Mouse (Mus musculus) C2C12 (cell line): ENCODE results near the gene Muc1. TPM values are rescaled to one million over a fixed set of nuclear protein-coding genes. Genes with fewer than 3 reads are reported as not detected.

Source experiments
- H3K27me3 ChIP-seq: one replicate; pipeline ENCODE4 v1.6.1; 2011; ENCODE audit not compliant: control insufficient read depth, insufficient read depth, insufficient read length
- H3K36me3 ChIP-seq: one replicate; pipeline ENCODE4 v1.6.1; 2011; ENCODE audit not compliant: control insufficient read depth, insufficient read depth
- H3K4me3 ChIP-seq: one replicate; pipeline ENCODE4 v1.5.1; 2011; ENCODE audit warnings: mild to moderate bottlenecking, control low read depth; ENCODE audit not compliant: poor library complexity, insufficient read depth, severe bottlenecking
- H3K79me2 ChIP-seq: one replicate; pipeline ENCODE4 v1.6.1; 2011; ENCODE audit not compliant: control insufficient read depth, insufficient read depth
- H3K79me3 ChIP-seq: one replicate; pipeline ENCODE4 v1.6.1; 2011; ENCODE audit warnings: low read depth, control low read depth
- H3ac ChIP-seq: one replicate; pipeline ENCODE3; 2011; ENCODE audit warnings: low read depth; ENCODE audit not compliant: control insufficient read depth, insufficient read length
- CEBPB ChIP-seq: IDR thresholded peaks from one replicate; pipeline ENCODE4 v1.6.1; 2011; ENCODE audit warnings: low read depth, mild to moderate bottlenecking, control low read depth, moderate library complexity
- CTCF ChIP-seq: IDR thresholded peaks from one replicate; pipeline ENCODE4 v1.5.1; 2011; ENCODE audit not compliant: control insufficient read depth, insufficient read depth, insufficient read length
- FOSL1 ChIP-seq: IDR thresholded peaks from one replicate; pipeline ENCODE4 v1.8.0; 2011; ENCODE audit warnings: mild to moderate bottlenecking, low read length; ENCODE audit not compliant: poor library complexity, insufficient read depth, severe bottlenecking
- MAX ChIP-seq: IDR thresholded peaks from one replicate; pipeline ENCODE4 v1.6.1; 2011; ENCODE audit warnings: mild to moderate bottlenecking, control low read depth
- MYOD1 ChIP-seq: IDR thresholded peaks from one replicate; pipeline ENCODE4 v1.6.1; 2011; ENCODE audit warnings: low read depth; ENCODE audit not compliant: control insufficient read depth, insufficient read length
- MYOG ChIP-seq: IDR thresholded peaks from one replicate; pipeline ENCODE4 v1.6.1; 2011; ENCODE audit not compliant: control insufficient read depth, insufficient read length; ENCODE audit errors: extremely low read depth
- USF1 ChIP-seq: IDR thresholded peaks from one replicate; pipeline ENCODE4 v1.6.1; 2011; ENCODE audit warnings: low read depth, mild to moderate bottlenecking, control low read depth, moderate library complexity
- polyA plus RNA-seq: library from polyadenylated mRNA; unstranded; fragments of >200 nt; fragmentation: generic; extraction: Trizol; gene quantifications from one replicate; pipeline ENCODE4 v1.2.1, GENCODE M21; 2012; ENCODE audit warnings: missing spikeins

The Muc1 gene
- polyA plus RNA-seq, 1 experiment, result 0.20 TPM

DNA sequence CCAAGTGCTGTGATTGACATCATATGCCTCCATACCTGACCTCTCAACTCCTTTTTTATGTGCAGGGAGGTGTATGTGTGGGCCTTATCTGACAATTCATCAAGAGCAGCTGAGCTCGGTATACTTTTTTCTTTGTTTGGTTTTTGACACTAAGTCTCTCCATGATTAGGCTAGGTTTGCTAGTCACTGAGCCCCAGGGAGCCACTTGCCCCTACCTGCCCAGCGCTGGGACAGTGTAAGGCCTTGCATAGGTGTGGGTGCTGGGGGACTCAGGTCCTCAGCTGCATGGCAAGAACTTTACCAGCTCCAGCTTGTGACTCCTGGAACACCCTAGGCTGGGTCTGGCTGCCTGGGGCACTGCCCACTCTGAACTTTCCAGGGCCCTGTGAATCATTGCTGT, 22.2 kb upstream of the Muc1 start:
- H3ac ChIP-seq, result no peak overlapping the region
- no peak overlapping the region for H3K4me3 ChIP-seq
- no peaks in the 10 kb centered on the region for H3K27me3 ChIP-seq
- H3K36me3 ChIP-seq, result peaks cover 50% of the 10 kb centered on the region
- H3K79me3 ChIP-seq, result no peaks in the 10 kb centered on the region
- TF ChIP-seq CTCF, result no peak
- no peak for TF ChIP-seq CEBPB
- TF ChIP-seq MYOG, result no peak
- no peak for TF ChIP-seq MYOD1
- no peak for TF ChIP-seq FOSL1
- TF ChIP-seq USF1, result no peak
- no peak for TF ChIP-seq MAX
- H3K79me2 ChIP-seq, result peaks cover 16% of the 10 kb centered on the region

DNA sequence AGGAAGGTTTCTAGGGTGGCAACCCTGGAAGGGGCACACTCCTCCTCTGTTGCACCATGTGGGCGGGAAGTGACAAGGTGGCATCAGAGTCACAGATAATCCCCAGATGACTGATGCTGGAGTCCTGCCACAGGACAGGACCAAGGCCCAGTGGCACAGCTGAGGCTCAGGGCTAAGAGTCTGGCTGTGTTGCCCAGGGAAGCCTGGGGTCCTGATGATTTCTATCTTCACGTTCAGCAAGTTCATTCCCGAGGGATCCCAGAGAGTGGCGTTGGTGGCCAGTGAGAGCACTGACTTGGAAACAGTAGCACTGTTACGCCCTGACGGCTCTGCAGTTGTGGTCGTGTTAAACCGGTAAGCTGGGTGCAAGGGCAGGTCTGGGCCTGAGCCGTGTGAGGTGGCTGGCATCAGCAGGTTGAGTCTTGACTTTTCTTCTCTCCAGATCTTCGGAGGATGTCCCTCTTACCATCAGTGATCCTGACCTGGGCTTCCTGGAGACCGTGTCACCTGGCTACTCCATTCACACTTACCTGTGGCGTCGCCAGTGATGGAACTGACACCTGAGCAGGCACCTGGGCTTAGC, 20.7 kb upstream of the Muc1 start:
- H3K4me3 ChIP-seq, result no peak overlapping the region
- H3ac ChIP-seq, result no peak overlapping the region
- H3K79me2 ChIP-seq, result peaks cover 27% of the 10 kb centered on the region
- H3K79me3 ChIP-seq, result peaks cover 6% of the 10 kb centered on the region
- TF ChIP-seq MYOG, result no peak
- no peak for TF ChIP-seq FOSL1
- TF ChIP-seq MAX, result no peak
- no peak for TF ChIP-seq MYOD1
- no peak for TF ChIP-seq CEBPB
- TF ChIP-seq USF1, result no peak
- TF ChIP-seq CTCF, result no peak
- peaks cover 53% of the 10 kb centered on the region for H3K36me3 ChIP-seq
- H3K27me3 ChIP-seq, result no peaks in the 10 kb centered on the region

DNA sequence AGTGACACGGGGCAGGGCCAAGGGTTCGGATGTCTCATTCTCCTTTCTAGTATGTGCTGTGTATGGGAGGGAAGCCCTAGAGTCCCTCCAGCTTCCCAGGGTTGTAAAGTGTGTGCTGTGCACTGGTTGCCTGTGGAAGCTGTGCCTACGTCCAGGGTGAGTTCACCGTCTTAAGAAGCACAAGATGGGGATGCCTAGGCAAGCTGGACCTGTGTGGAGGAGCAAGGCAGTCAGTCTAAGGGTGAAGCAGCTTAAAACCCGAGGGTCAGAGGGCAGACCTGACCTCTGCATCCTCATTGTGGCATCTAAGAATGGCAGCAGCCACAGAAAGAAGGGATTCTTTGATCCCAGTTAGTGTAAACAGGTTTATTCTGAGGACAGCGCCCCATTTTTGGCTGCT, 20.1 kb upstream of the Muc1 start:
- H3K4me3 ChIP-seq, result no peak overlapping the region
- peaks cover 30% of the 10 kb centered on the region for H3K79me2 ChIP-seq
- peaks cover 53% of the 10 kb centered on the region for H3K36me3 ChIP-seq
- no peak overlapping the region for H3ac ChIP-seq
- peaks cover 11% of the 10 kb centered on the region for H3K79me3 ChIP-seq
- TF ChIP-seq MYOG (no peak), MAX (no peak), CEBPB (no peak), USF1 (no peak), CTCF (no peak), FOSL1 (no peak), MYOD1 (no peak)
- no peaks in the 10 kb centered on the region for H3K27me3 ChIP-seq

DNA sequence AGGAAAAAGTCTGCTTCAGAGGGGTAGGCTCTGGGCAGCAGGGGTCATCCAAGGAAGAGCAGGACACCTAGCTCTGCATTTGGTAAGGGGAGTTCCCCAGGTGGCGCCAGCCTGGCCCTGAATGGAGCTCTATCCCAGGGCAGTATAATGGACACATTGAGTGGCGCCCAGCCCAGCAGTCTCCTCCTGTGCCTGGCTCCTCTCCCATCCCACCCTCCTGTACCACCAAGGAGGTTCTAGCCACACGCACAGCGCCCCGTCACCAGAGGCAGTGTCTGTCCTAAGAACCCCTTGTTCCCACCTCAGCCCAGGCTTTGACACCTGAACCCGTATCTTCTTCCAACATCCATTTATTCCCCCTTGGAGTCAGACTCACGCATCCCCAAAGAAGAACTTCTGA, 19.1 kb upstream of the Muc1 start:
- Histone ChIP-seq H3K36me3 (peaks cover 49% of the 10 kb centered on the region), H3K27me3 (no peaks in the 10 kb centered on the region), H3ac (no peak overlapping the region), H3K4me3 (no peak overlapping the region), H3K79me3 (peaks cover 11% of the 10 kb centered on the region), H3K79me2 (peaks cover 31% of the 10 kb centered on the region)
- TF ChIP-seq FOSL1 (no peak), CTCF (no peak), MYOD1 (no peak), USF1 (no peak), MYOG (no peak), MAX (no peak), CEBPB (no peak)

GRCm38 (mm10) chr3:89210162-89210561, 18.7 kb upstream of the Muc1 start:
- H3ac ChIP-seq, result no peak overlapping the region
- H3K4me3 ChIP-seq, result no peak overlapping the region
- peaks cover 31% of the 10 kb centered on the region for H3K79me2 ChIP-seq
- H3K36me3 ChIP-seq, result peaks cover 44% of the 10 kb centered on the region
- H3K27me3 ChIP-seq, result no peaks in the 10 kb centered on the region
- TF ChIP-seq MYOD1 (no peak), CTCF (no peak), USF1 (no peak), FOSL1 (no peak)
- H3K79me3 ChIP-seq, result peaks cover 11% of the 10 kb centered on the region

- Histone ChIP-seq H3K4me3 (no peak overlapping the region), H3K79me3 (peaks cover 11% of the 10 kb centered on the region), H3K79me2 (peaks cover 31% of the 10 kb centered on the region), H3K27me3 (no peaks in the 10 kb centered on the region), H3ac (no peak overlapping the region), H3K36me3 (peaks cover 43% of the 10 kb centered on the region)
- no peak for TF ChIP-seq CTCF
- no peak for TF ChIP-seq MYOD1
- no peak for TF ChIP-seq USF1
- TF ChIP-seq MYOG, result no peak
- TF ChIP-seq MAX, result no peak
- no peak for TF ChIP-seq FOSL1
- TF ChIP-seq CEBPB, result no peak
Observed at GRCm38 (mm10) chr3:89210731-89211130, 18.1 kb upstream of the Muc1 start.
